Mouse (Mus musculus) lung, embryonic 15.5 days (tissue): Measurements from ENCODE around the gene Gas7. TPM values are rescaled to one million over a fixed set of nuclear protein-coding genes. Genes with fewer than 3 reads are reported as not detected.

Experiments
- ATAC-seq: fragments of 200-750 bp; cut with Nextera tagmentation; 2 replicates; pipeline ENCODE4 v1.8.0; 2017; ENCODE audit warnings: moderate number of reproducible peaks, borderline replicate concordance; ENCODE audit not compliant: low FRiP score, low TSS enrichment; ENCODE audit errors: extremely low read depth
- H3K27ac ChIP-seq: fragments of 300-500 bp; sonication (generic); 2 replicates; pipeline ENCODE4 v1.5.1; 2015; ENCODE audit warnings: moderate library complexity, mild to moderate bottlenecking, inconsistent platforms
- H3K27me3 ChIP-seq: fragments of 300-500 bp; sonication (generic); 2 replicates; pipeline ENCODE4 v1.6.1; 2015; ENCODE audit warnings: inconsistent platforms
- H3K36me3 ChIP-seq: fragments of 300-500 bp; sonication (generic); 2 replicates; pipeline ENCODE4 v1.6.1; 2015; ENCODE audit warnings: inconsistent platforms
- H3K4me1 ChIP-seq: fragments of 300-500 bp; sonication (generic); 2 replicates; pipeline ENCODE4 v1.6.1; 2015; ENCODE audit warnings: inconsistent platforms
- H3K4me2 ChIP-seq: fragments of 300-500 bp; sonication (generic); 2 replicates; pipeline ENCODE4 v1.6.1; 2015; ENCODE audit warnings: inconsistent platforms, mild to moderate bottlenecking, moderate library complexity
- H3K4me3 ChIP-seq: fragments of 300-500 bp; sonication (generic); 2 replicates; pipeline ENCODE4 v1.5.1; 2015; ENCODE audit warnings: mild to moderate bottlenecking, inconsistent platforms
- H3K9ac ChIP-seq: fragments of 300-500 bp; sonication (generic); 2 replicates; pipeline ENCODE4 v1.6.1; 2015; ENCODE audit warnings: inconsistent platforms
- H3K9me3 ChIP-seq: fragments of 300-500 bp; sonication (generic); 2 replicates; pipeline ENCODE4 v1.6.1; 2016; ENCODE audit warnings: inconsistent platforms
- WGBS: fragments of 180-500 bp; shearing (Covaris S2); methylation state at CpG from one replicate; pipeline ENCODE4 v1.1.7; 2015; 5-methylcytosine and 5-hydroxymethylcytosine counted together
- polyA plus RNA-seq: library from polyadenylated mRNA; unstranded; fragments of >200 nt; fragmentation: Nextera tagmentation; extraction: Ambion mirVana; gene quantifications from 2 replicates; pipeline ENCODE4 v1.2.1, GENCODE M21; 2015

Gene Gas7
- polyA plus RNA-seq, 1 experiment from 2014 or later, result 11.7 TPM

DNA sequence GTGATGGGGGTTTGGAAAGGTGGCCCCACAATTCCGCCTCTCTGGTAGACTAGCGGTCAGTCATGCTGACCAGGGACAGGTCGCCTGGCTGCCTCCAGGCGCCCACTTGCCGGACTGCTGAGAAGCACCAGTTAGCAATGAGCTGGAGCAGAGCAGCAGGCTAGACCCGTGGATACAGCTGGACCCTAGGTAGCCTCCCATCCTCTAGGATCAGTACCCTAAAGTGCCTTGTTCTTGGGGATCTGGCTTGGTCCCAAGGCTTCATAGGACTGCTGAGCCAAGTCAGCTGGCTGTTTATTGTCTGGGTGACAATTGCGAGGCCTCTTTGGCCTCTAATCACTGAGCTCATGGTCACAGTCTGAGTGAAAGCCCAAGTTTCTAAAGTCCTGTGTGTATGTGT, 792 bp downstream of the Gas7 start:
- ATAC-seq, result peak; percentile 20; the same call in 1 of the 2 replicates
- Histone ChIP-seq H3K36me3 (no peaks in the 10 kb centered on the region), H3K27me3 (peaks cover 17% of the 10 kb centered on the region), H3K4me3 (peak overlapping the region; percentile 79), H3K27ac (no peak overlapping the region), H3K9ac (peak overlapping the region; percentile 62), H3K4me2 (peak overlapping the region; percentile 99), H3K4me1 (peaks cover 29% of the 10 kb centered on the region), H3K9me3 (no peaks in the 10 kb centered on the region)
- WGBS, result 14% methylated on average over 7 of the region's 7 CpGs

DNA sequence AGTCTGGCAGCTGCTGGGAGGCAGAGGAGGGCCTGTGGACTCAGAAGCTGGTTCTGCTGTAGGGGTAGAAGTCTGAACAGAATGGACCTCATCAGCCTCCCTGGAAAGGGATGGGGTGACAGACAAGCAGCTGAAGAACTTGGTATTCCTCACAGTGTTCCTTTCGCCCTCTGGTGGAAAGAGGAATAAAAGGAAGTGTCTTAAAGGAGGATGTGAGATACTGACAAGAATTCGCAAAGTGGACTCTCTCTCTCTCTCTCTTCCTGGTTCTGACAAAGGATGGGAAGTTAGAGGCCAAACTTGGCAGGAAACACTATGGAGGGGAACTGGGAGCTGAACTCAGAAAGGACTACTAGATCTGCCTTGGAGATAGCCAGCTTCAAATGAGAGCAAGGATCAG, 2.9 kb downstream of the Gas7 start:
- 22% methylated on average over 2 of the region's 2 CpGs for WGBS
- Histone ChIP-seq H3K27ac (no peak overlapping the region), H3K36me3 (no peaks in the 10 kb centered on the region), H3K4me2 (no peak overlapping the region), H3K9ac (no peak overlapping the region), H3K4me1 (peaks cover 32% of the 10 kb centered on the region), H3K9me3 (no peaks in the 10 kb centered on the region), H3K4me3 (no peak overlapping the region), H3K27me3 (peaks cover 17% of the 10 kb centered on the region)
- ATAC-seq, result no peak

DNA sequence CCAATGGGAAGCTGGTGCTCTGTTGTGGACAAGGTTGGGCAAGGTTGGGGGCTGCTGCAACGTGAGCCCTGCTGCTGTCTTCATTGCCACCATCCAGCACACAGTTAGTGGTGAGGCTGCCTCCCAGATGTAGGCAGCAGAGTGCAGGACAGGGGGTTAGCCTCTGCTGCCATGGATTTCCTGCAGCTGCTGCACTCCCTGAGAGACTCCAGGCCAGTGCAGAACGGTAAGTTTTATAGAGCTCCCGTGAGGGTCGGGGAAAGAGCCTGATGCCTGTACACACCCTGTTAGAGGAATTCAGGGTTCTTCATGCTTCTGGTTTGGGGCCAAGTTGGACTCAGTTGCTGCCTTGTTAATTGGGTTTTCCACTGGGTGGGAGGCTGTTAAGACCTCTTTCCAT, 11.9 kb downstream of the Gas7 start:
- H3K27me3 ChIP-seq, result no peaks in the 10 kb centered on the region
- 45% methylated on average over 4 of the region's 4 CpGs for WGBS
- H3K4me3 ChIP-seq, result no peak overlapping the region
- H3K36me3 ChIP-seq, result no peaks in the 10 kb centered on the region
- no peak overlapping the region for H3K4me2 ChIP-seq
- H3K27ac ChIP-seq, result no peak overlapping the region
- no peak for ATAC-seq
- no peaks in the 10 kb centered on the region for H3K4me1 ChIP-seq
- no peaks in the 10 kb centered on the region for H3K9me3 ChIP-seq
- no peak overlapping the region for H3K9ac ChIP-seq

DNA sequence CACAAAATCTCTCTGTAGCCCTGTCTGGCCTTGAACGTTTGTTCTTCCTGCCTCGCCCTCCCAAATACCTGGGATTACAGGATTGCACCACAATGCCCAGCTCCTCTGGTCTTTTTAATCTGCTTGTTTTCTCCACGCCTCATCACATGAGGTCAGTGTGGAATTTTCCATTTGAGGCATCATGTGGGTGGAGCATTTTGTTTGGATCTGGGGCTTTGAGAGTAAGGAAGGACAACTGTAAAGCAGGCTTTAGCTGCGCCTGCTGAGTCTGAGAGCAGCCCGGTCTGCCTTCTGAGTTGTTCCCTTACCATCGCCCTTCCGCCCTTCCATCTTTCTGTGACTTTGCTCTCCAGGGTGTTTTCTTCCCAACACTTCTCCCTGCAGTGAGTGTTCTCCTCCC, 13.6 kb downstream of the Gas7 start:
- H3K9ac ChIP-seq, result no peak overlapping the region
- H3K4me1 ChIP-seq, result no peaks in the 10 kb centered on the region
- no peak for ATAC-seq
- no peak overlapping the region for H3K4me3 ChIP-seq
- WGBS, result 69% methylated on average over 7 of the region's 7 CpGs
- H3K27me3 ChIP-seq, result no peaks in the 10 kb centered on the region
- H3K36me3 ChIP-seq, result no peaks in the 10 kb centered on the region
- H3K4me2 ChIP-seq, result no peak overlapping the region
- no peak overlapping the region for H3K27ac ChIP-seq
- H3K9me3 ChIP-seq, result no peaks in the 10 kb centered on the region

DNA sequence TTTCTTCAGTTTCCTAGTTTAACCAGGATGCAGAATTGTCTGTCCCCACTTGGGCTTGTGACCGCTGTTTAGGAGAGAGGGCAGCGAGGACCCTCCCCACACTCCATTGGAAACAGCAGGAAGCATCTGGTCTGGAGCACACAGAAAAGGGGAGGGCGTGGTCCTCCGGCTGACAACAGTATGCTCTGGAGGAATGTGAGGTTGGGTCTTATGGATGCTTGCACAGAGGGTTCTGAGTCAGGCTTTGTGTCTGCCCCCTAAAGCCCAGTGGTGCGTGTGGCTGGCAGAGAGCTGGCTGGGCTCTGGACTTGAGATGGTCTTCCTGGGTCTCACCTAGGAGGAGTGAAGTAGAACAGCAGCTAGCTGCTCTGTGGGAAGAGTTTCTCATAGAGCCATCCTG, 19.4 kb downstream of the Gas7 start:
- WGBS, result 73% methylated on average over 5 of the region's 5 CpGs
- no peak overlapping the region for H3K4me3 ChIP-seq
- H3K4me2 ChIP-seq, result no peak overlapping the region
- no peaks in the 10 kb centered on the region for H3K36me3 ChIP-seq
- no peak overlapping the region for H3K9ac ChIP-seq
- no peaks in the 10 kb centered on the region for H3K27me3 ChIP-seq
- H3K27ac ChIP-seq, result no peak overlapping the region
- H3K9me3 ChIP-seq, result no peaks in the 10 kb centered on the region
- no peak for ATAC-seq
- no peaks in the 10 kb centered on the region for H3K4me1 ChIP-seq

DNA sequence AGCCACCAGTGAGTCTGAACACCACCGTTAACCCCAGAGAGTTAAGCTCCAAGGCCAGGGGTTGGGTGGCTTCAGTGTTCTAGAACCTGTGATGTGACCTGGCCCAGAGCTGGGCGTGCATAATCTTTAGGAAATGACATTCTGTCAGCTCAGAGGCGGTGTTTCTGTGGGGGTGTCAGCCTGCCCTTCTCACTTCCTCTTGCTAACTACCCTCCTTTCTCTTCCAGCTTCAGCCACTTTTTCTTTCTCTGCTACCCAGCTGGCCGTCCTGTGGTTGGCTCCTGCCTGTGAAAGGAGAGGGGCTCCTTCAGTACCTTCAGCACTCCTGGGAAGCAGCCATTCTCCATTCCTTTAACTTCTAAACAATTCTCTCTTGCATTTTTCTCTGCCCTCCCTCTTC, 24.3 kb downstream of the Gas7 start:
- no peaks in the 10 kb centered on the region for H3K36me3 ChIP-seq
- 47% methylated on average over 4 of the region's 4 CpGs for WGBS
- H3K9ac ChIP-seq, result no peak overlapping the region
- H3K4me3 ChIP-seq, result no peak overlapping the region
- H3K27me3 ChIP-seq, result no peaks in the 10 kb centered on the region
- no peak overlapping the region for H3K4me2 ChIP-seq
- H3K27ac ChIP-seq, result no peak overlapping the region
- no peak for ATAC-seq
- H3K4me1 ChIP-seq, result 0 out of 2 replicates have a peak, but pooled peaks cover 4% of the 10 kb centered on the region
- H3K9me3 ChIP-seq, result no peaks in the 10 kb centered on the region

DNA sequence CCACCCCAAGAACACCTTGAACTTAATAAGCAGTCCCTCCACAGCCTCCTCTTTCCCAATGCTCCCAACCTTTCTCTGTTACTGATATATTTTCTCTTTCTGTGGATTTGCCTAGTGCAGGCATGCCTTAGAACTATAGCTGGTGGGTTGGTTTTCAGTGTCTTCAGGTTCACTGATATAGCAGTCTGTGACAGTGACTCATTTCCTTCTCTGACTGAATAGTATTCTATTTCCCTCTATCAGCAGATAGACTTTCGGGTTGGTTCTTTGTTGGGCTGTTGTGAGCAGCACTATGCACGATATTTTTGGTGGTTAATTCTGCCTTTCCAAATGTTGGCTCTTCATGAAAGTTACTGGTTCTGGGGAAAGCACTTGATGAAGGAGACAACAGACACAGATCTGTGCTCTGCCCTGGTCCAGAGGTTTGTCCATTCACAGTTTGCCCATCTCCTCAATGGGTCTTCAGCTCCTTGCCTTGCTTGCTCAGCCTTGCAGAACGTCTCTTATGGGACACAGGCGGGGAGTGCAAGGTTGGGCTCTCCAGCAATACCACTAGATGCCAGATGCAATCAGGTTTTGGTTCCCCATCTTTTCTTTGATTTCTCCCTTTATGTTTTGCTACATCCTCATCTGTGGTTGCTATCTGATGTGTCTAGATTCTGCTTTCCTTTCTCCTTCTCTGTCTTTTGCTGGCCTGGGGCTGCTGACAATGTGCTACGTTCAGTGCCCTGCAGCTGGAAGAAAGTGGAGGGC, 25.1 kb downstream of the Gas7 start:
- H3K36me3 ChIP-seq, result no peaks in the 10 kb centered on the region
- 0 out of 2 replicates have a peak, but pooled peaks cover 4% of the 10 kb centered on the region for H3K4me1 ChIP-seq
- no peaks in the 10 kb centered on the region for H3K27me3 ChIP-seq
- H3K9me3 ChIP-seq, result no peaks in the 10 kb centered on the region
- ATAC-seq, result no peak
- H3K9ac ChIP-seq, result no peak overlapping the region
- no peak overlapping the region for H3K27ac ChIP-seq
- H3K4me3 ChIP-seq, result no peak overlapping the region
- 83% methylated on average over 5 of the region's 5 CpGs for WGBS
- H3K4me2 ChIP-seq, result no peak overlapping the region

DNA sequence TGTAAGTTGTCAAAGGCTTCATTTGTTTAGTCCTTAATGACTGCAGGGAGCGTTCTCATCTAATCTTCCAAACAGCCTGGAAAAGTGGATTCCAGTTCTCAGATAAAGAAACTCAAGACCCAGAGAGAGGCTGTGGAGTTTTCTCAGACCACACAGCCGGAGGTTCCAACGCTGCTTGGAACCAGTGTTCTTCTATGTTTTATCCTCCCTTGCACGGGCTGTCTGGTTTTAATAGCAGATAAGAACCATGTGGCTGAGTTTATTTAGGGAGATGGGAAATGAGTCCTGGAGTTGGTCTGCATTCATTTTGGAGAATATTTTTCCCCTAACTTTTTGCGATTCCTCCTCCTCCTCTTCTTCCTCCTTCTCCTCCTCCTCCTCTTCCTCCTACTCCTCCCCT, 26.5 kb downstream of the Gas7 start:
- no peaks in the 10 kb centered on the region for H3K27me3 ChIP-seq
- no peak overlapping the region for H3K27ac ChIP-seq
- H3K4me1 ChIP-seq, result 0 out of 2 replicates have a peak, but pooled peaks cover 4% of the 10 kb centered on the region
- WGBS, result 40% methylated on average over 5 of the region's 5 CpGs
- no peak overlapping the region for H3K9ac ChIP-seq
- no peaks in the 10 kb centered on the region for H3K36me3 ChIP-seq
- no peak overlapping the region for H3K4me3 ChIP-seq
- H3K9me3 ChIP-seq, result no peaks in the 10 kb centered on the region
- H3K4me2 ChIP-seq, result no peak overlapping the region
- ATAC-seq, result no peak

DNA sequence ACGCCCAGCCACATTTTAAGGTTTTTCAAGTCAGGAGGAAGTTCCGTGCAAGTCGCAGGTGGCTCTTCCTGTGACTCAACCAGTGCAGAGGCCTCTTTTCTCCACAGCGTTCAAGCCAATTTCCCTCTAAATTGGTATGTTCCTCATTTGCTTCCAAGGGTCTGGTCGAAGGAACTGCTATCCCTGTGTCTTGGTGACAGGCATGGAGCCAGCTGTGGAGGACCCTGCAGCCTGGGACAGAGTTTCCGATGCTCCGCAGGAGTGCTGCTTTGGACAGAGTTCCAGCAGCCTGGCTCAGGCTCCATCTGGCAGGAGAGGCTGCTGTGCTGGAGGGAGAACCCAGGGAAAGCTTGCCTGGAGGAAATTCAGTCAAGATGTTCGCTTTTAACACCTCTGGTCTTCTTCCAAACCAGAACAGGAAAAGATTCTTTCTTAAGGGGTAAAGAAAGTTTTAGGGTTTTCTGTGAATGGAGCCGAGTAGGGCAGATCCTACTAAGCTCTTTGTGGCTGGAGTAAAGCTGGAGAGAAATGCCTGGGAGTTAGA, 27.1 kb downstream of the Gas7 start:
- no peak; the same call in 1 of the 2 replicates for ATAC-seq
- Histone ChIP-seq H3K9me3 (no peaks in the 10 kb centered on the region), H3K4me2 (no peak overlapping the region)

DNA sequence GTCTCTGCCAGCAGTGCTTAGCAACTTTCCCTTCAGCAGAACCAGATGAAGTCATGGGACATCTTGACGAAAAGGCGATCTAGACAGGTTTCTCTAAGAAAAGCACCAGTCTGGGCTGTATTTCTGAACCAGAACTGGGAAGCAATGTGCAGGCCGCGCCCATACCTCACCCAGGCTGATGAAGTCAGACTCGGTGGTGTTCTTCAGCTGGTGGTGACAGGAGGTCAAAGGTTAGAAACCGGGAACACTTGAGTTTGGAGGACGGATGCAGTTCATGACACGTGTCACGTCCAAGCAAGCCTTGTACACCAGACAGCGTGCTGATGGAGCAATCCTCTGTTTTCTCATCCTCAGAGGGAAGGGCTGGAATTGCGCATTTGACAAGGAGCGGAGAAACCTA, 32.9 kb downstream of the Gas7 start:
- 68% methylated on average over 12 of the region's 12 CpGs for WGBS
- Histone ChIP-seq H3K27ac (no peak overlapping the region), H3K4me3 (no peak overlapping the region), H3K4me2 (no peak overlapping the region), H3K27me3 (no peaks in the 10 kb centered on the region), H3K4me1 (no peaks in the 10 kb centered on the region), H3K9ac (no peak overlapping the region), H3K9me3 (no peaks in the 10 kb centered on the region), H3K36me3 (no peaks in the 10 kb centered on the region)
- ATAC-seq, result no peak

More for the DNA sequence above, 27.1 kb downstream of the Gas7 start:
- H3K4me1 ChIP-seq, result 0 out of 2 replicates have a peak, but pooled peaks cover 4% of the 10 kb centered on the region
- 53% methylated on average over 9 of the region's 9 CpGs for WGBS
- no peaks in the 10 kb centered on the region for H3K36me3 ChIP-seq
- no peaks in the 10 kb centered on the region for H3K27me3 ChIP-seq
- no peak overlapping the region for H3K27ac ChIP-seq
- no peak overlapping the region for H3K4me3 ChIP-seq
- H3K9ac ChIP-seq, result no peak overlapping the region

DNA sequence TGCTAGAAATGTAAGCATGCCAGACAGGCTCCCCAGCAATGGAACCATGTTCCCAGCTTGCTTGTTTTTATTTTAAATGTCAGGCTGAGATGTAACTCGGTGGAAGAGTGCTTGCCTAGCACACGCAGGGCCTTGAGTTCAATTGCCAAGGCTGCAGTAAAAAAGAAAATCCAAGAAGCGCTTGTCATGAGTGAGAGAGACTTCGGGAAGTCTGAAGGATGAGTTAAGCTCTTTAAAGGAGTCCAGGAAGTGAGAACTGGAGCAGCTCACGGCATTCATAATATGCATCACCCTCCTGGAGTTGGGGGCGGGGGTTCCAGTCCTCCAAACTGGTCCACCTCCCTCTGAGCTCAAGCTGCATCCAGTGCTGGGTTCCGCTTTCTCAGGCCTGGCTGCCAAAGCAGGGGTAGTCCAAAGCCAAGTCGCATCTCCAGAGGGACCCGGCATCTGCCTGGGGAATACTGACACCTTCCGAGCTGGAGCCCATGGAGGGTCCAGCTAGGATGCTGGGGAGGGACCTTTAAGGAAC, 34.5 kb downstream of the Gas7 start:
- H3K4me3 ChIP-seq, result no peak overlapping the region
- H3K27me3 ChIP-seq, result no peaks in the 10 kb centered on the region
- no peaks in the 10 kb centered on the region for H3K9me3 ChIP-seq
- WGBS, result 63% methylated on average over 10 of the region's 10 CpGs
- 0 out of 2 replicates have a peak, but pooled peaks cover 4% of the 10 kb centered on the region for H3K4me1 ChIP-seq
- H3K27ac ChIP-seq, result no peak overlapping the region
- no peaks in the 10 kb centered on the region for H3K36me3 ChIP-seq
- ATAC-seq, result no peak
- no peak overlapping the region for H3K9ac ChIP-seq
- no peak overlapping the region for H3K4me2 ChIP-seq

DNA sequence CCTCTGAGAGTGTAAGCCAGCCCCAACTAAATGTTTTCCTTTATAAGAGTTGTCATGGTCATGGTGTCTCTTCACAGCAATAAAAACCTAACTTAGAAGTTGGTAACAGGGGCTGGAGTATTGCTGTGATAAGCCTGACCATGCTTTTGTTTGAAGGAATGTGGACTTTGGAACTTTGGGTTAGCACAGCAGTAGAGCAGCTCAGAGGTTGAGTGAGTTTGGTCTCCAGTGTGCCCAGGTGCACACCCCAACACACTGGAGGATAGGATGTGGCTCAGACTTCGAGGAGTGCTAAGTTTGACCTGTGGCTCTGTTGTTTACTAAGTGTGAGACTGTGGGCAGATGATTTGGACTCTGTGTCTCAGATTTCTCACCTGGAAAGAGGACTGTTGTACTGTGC, 41.6 kb downstream of the Gas7 start:
- ATAC-seq, result no peak

More for the DNA sequence above, 41.6 kb downstream of the Gas7 start:
- Histone ChIP-seq H3K4me2 (no peak overlapping the region), H3K27ac (no peak overlapping the region), H3K27me3 (no peaks in the 10 kb centered on the region), H3K4me3 (no peak overlapping the region), H3K9ac (no peak overlapping the region), H3K36me3 (no peaks in the 10 kb centered on the region), H3K9me3 (no peaks in the 10 kb centered on the region), H3K4me1 (0 out of 2 replicates have a peak, but pooled peaks cover 4% of the 10 kb centered on the region)
- 45% methylated on average over 1 of the region's 1 CpGs for WGBS
